20 mouse cellular contexts compared by ENCODE assay signal in the genomic region with DNA sequence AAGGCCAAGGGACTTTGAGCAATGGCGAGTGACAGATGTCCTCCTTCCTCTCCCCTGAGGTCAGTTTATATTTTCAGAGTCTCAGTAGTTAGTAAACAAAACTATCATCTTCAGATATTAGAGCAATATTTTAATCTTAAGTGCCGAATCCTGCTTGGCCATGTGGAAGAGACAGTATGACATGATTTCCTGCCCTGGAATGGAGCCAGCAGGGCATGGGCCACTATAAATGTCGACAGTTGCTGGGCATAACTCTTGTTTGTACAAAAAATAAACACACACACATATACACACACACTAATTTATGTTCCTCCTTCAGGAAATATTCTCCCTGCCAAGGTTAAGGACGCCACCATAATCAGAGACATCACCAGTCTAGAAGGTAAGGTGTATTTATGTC.
A peak's percentile ranks its signal among the peaks of the same experiment; 100 is the strongest.
DNase-seq lines count a peak whose midpoint lies in the region; ATAC-seq and TF ChIP-seq lines count a peak whose summit lies in the region.
"Had no signal": no experiment of that assay in that cellular context is flagged by ENCODE, and none has a peak within 500 bp of the region (broad histone marks: within the 10 kb centered on the region; RNA-seq: fewer than 3 reads in every experiment).

No protein-coding gene starts in this region.

- no peaks in the 10 kb centered on the region for H3K9me3 ChIP-seq in lung, postnatal 0 days (ENCODE audit: low read length)
- H3K9me3 ChIP-seq: embryonic facial prominence, embryonic 15.5 days; forebrain, embryonic 10.5 days; forebrain, embryonic 15.5 days; heart, embryonic 12.5 days; hindbrain, embryonic 10.5 days had no signal

- no peak overlapping the region for H3K27ac ChIP-seq in lung, postnatal 0 days (ENCODE audit: low read length)
- H3K27ac ChIP-seq: embryonic facial prominence, embryonic 15.5 days; forebrain, embryonic 10.5 days; forebrain, embryonic 15.5 days; heart, adult 2 months; hindbrain, embryonic 10.5 days; hindbrain, embryonic 14.5 days had no signal

- H3K4me3 ChIP-seq in lung, postnatal 0 days (ENCODE audit: low read depth, low read length), result no peak overlapping the region
- H3K4me3 ChIP-seq: embryonic facial prominence, embryonic 15.5 days; erythroblast, embryonic 14.5 days; forebrain, embryonic 10.5 days; forebrain, embryonic 15.5 days; heart, adult 2 months; heart, embryonic 12.5 days; hindbrain, embryonic 10.5 days had no signal

- WGBS in lung, postnatal 0 days, result 42% methylated on average over 4 of the region's 4 CpGs

- no peak for ATAC-seq in cerebellum, adult (ENCODE audit: insufficient number of reproducible peaks, low FRiP score, low TSS enrichment)
- ATAC-seq in lung, postnatal 0 days, result peak; percentile 68
- ATAC-seq: forebrain, embryonic 15.5 days had no signal

- no peaks in the 10 kb centered on the region for H3K4me1 ChIP-seq in lung, postnatal 0 days (ENCODE audit: insufficient read depth, low read depth, low read length)
- H3K4me1 ChIP-seq: embryonic facial prominence, embryonic 15.5 days; forebrain, embryonic 15.5 days; heart, embryonic 12.5 days; hindbrain, embryonic 10.5 days had no signal

- peak; percentile 77 for TF ChIP-seq EP300 in lung, postnatal 0 days (IDR thresholded peaks at IDR 0.05)

- no peaks in the 10 kb centered on the region for H3K36me3 ChIP-seq in lung, postnatal 0 days (ENCODE audit: insufficient read depth, low read length)
- H3K36me3 ChIP-seq: embryonic facial prominence, embryonic 15.5 days; forebrain, embryonic 10.5 days; forebrain, embryonic 15.5 days; heart, embryonic 12.5 days; hindbrain, embryonic 10.5 days had no signal

- H3K9ac ChIP-seq in lung, postnatal 0 days (replicated peaks; ENCODE audit: low read depth), result no peak overlapping the region
- H3K9ac ChIP-seq: embryonic facial prominence, embryonic 15.5 days; forebrain, embryonic 15.5 days; heart, embryonic 12.5 days; hindbrain, embryonic 14.5 days had no signal

- H3K27me3 ChIP-seq in lung, postnatal 0 days (replicated peaks; ENCODE audit: insufficient read depth, low read length), result no peaks in the 10 kb centered on the region
- H3K27me3 ChIP-seq: embryonic facial prominence, embryonic 15.5 days; forebrain, embryonic 15.5 days; heart, embryonic 12.5 days had no signal

- TF ChIP-seq CTCF in lung, postnatal 0 days (IDR thresholded peaks at IDR 0.05), result no peak

- DNase-seq in cerebellum, postnatal 10 days, result peak; percentile 33 to 38
- peak; percentile 49 for DNase-seq in 416B (ENCODE audit: low read depth)
- peak; percentile 44 for DNase-seq in lung, postnatal 0 days (ENCODE audit: low spot score)
- DNase-seq in lung, postnatal 36 days, result peak; percentile 79
- no peak for DNase-seq in gastrocnemius, postnatal 25 days
- DNase-seq in adrenal gland, adult 18-20 months (ENCODE audit: low spot score in 2 of 2), result no peak
- DNase-seq: adrenal gland, adult 2 months; adrenal gland, postnatal 25 days; cerebellum, adult 2 months; embryo, embryonic 11 days; gastrocnemius, postnatal 10 days; heart, adult 2 months had no signal

- H3K4me2 ChIP-seq in lung, postnatal 0 days (replicated peaks; ENCODE audit: low read depth, low read length), result no peak overlapping the region
- H3K4me2 ChIP-seq: embryonic facial prominence, embryonic 15.5 days; forebrain, embryonic 15.5 days; heart, embryonic 12.5 days; hindbrain, embryonic 14.5 days had no signal

Comparison
In these comparisons a context has a peak if more than half of its experiments do, and no peak if none do; other contexts are left out.
1. DNase-seq: peak in cerebellum, postnatal 10 days (2 of 2), 416B (single experiment), lung, postnatal 0 days (single experiment) and lung, postnatal 36 days (single experiment); none in gastrocnemius, postnatal 25 days (single experiment) and adrenal gland, adult 18-20 months (0 of 2).